Mouse (Mus musculus) forebrain, embryonic 16.5 days (tissue): Measurements from ENCODE around the gene Gm47985. TPM values are rescaled to one million over a fixed set of nuclear protein-coding genes. Genes with fewer than 3 reads are reported as not detected.
"Not testable (repeated sequence)": the region's sequence is repeated elsewhere in the genome, so short reads cannot be mapped to it uniquely, and the experiment has no call there.

ENCODE experiments used
- ATAC-seq: fragments of 200-750 bp; cut with Nextera tagmentation; 2 replicates; pipeline ENCODE4 v1.8.0; 2017; ENCODE audit warnings: mild to moderate bottlenecking, moderate library complexity
- H3K27ac ChIP-seq: fragments of 300-500 bp; sonication (generic); 2 replicates; pipeline ENCODE4 v1.5.1; 2014; ENCODE audit warnings: low read length, control low read depth
- H3K27me3 ChIP-seq: fragments of 300-500 bp; sonication (generic); replicated peaks from 2 replicates; pipeline ENCODE4 v1.6.1; 2014; ENCODE audit warnings: low read length; ENCODE audit not compliant: control insufficient read depth, insufficient read depth
- H3K36me3 ChIP-seq: fragments of 300-500 bp; sonication (generic); 2 replicates; pipeline ENCODE4 v1.6.1; 2014; ENCODE audit not compliant: control insufficient read depth, insufficient read depth
- H3K4me1 ChIP-seq: fragments of 300-500 bp; sonication (generic); replicated peaks from 2 replicates; pipeline ENCODE4 v1.6.1; 2014; ENCODE audit warnings: low read length; ENCODE audit not compliant: control insufficient read depth, insufficient read depth
- H3K4me2 ChIP-seq: fragments of 300-500 bp; sonication (generic); 2 replicates; pipeline ENCODE4 v1.6.1; 2014; ENCODE audit warnings: mild to moderate bottlenecking, low read length, control low read depth
- H3K4me3 ChIP-seq: fragments of 300-500 bp; sonication (generic); replicated peaks from 2 replicates; pipeline ENCODE4 v1.5.1; 2014; ENCODE audit warnings: mild to moderate bottlenecking, low read length, control low read depth
- H3K9ac ChIP-seq: fragments of 300-500 bp; sonication (generic); replicated peaks from 2 replicates; pipeline ENCODE4 v1.6.1; 2014; ENCODE audit warnings: low read depth, low read length, control low read depth
- H3K9me3 ChIP-seq: fragments of 300-500 bp; sonication (generic); 2 replicates; pipeline ENCODE4 v1.6.1; 2016; ENCODE audit warnings: low read length; ENCODE audit not compliant: control insufficient read depth
- WGBS: fragments of 180-500 bp; shearing (Covaris S2); extraction: QIAGEN DNeasy Blood & Tissue Kit; methylation state at CpG from one replicate; pipeline ENCODE4 v1.1.7; 2014; 5-methylcytosine and 5-hydroxymethylcytosine counted together
- polyA plus RNA-seq: library from polyadenylated mRNA; unstranded; fragments of >200 nt; fragmentation: Nextera tagmentation; extraction: Ambion mirVana; gene quantifications from 2 replicates; pipeline ENCODE4 v1.2.1, GENCODE M21; 2015

The Gm47985 gene
- polyA plus RNA-seq, 1 experiment from 2014 or later: not detected

DNA sequence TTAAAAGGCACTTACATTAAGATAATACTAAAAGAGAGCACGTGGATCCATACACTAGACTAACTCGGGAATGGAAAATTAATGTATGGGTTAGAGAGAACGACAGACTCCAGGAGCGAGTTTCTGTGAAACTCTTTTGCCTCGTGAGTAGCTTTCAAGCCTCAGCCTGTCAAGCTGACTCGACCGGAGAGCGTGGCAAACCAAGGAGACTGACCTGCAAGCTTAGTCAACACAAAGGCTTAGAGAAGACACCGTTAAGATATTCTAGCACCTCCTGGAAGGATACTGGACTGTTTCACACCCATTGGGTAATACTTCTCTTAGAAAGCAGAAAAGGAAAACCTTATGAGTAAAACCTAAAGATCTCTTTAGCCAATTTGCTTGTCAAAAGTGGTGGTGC lies 28.2 kb upstream of the Gm47985 start:
- not testable (repeated sequence) for H3K4me1 ChIP-seq, H3K27ac ChIP-seq, H3K9me3 ChIP-seq, H3K36me3 ChIP-seq, H3K4me3 ChIP-seq, H3K27me3 ChIP-seq, H3K4me2 ChIP-seq, H3K9ac ChIP-seq, ATAC-seq
- 91% methylated on average over 9 of the region's 9 CpGs for WGBS

DNA sequence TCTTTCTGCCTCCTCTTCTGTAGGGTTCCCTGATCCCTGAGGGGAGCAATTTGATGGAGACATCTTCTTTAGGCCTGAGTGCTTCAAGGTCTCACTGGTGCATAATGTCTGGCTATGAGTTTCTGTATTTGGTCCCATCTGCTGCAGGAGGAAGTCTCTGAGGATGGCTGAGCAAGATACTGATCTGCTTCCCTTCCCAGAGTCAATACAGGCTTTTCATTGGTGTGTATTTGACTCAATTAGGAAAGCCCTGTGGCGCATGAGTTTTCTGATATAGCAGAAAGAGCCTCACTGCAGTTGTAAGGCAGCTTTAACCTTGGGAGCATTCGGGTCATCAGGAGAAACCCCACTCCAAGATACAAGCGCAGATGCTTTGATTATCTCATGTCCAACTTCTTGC lies 26.2 kb upstream of the Gm47985 start:
- Histone ChIP-seq H3K27me3 (no peaks in the 10 kb centered on the region), H3K36me3 (no peaks in the 10 kb centered on the region), H3K27ac (no peak overlapping the region), H3K4me3 (no peak overlapping the region), H3K4me2 (no peak overlapping the region), H3K9me3 (no peaks in the 10 kb centered on the region), H3K4me1 (peaks cover 5% of the 10 kb centered on the region), H3K9ac (no peak overlapping the region)
- no peak for ATAC-seq
- WGBS: 93% methylated on average over 3 of the region's 3 CpGs

- Histone ChIP-seq H3K36me3 (no peaks in the 10 kb centered on the region), H3K4me1 (peaks cover 8% of the 10 kb centered on the region), H3K9me3 (no peaks in the 10 kb centered on the region), H3K9ac (no peak overlapping the region), H3K27me3 (no peaks in the 10 kb centered on the region), H3K4me2 (no peak overlapping the region), H3K27ac (no peak overlapping the region), H3K4me3 (no peak overlapping the region)
- ATAC-seq: no peak
- WGBS: 66% methylated on average over 7 of the region's 7 CpGs
Observed at GRCm38 (mm10) chr1:151156777-151157632, 25.3 kb upstream of the Gm47985 start.

- Histone ChIP-seq H3K27me3 (no peaks in the 10 kb centered on the region), H3K4me1 (peaks cover 8% of the 10 kb centered on the region), H3K27ac (peak overlapping the region; percentile 65; the same call in 1 of the 2 replicates), H3K9me3 (no peaks in the 10 kb centered on the region), H3K4me2 (peak overlapping the region; percentile 6), H3K9ac (no peak overlapping the region), H3K36me3 (no peaks in the 10 kb centered on the region), H3K4me3 (no peak overlapping the region)
- peak; percentile 93 for ATAC-seq
- WGBS: 9% methylated on average over 9 of the region's 9 CpGs
Observed at GRCm38 (mm10) chr1:151157963-151158856, 24.1 kb upstream of the Gm47985 start.

DNA sequence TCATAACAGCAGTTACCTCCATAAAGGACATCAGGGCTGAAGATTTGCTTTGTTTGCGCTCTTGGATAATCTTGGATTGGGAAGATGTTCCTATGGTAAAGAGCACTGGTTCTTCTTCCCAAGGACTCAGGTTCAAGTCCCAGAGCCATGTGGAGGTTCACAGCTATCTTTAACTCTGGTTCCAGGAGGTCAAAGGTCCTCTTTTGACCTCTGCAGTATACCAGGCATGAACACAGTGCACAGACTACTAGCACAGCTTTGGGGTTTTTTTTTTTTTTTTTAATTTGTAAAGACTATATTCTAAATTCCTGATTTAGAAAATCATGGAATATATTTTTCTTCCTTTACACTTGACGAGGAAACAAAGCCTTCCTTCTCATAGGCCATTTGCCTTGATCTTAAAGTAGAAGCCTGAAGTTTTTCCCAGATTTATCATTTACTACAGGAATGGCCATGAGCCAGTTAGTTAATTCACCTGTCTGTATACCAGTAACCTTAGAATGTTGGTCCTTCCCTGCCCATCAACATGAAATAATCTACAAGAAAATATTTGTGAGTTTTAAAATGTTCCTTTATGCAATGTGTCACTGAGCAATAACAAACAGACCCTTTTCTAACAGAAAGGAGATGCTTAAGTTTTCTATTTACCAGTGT lies 23.4 kb upstream of the Gm47985 start:
- Histone ChIP-seq H3K9me3 (no peaks in the 10 kb centered on the region), H3K4me3 (no peak overlapping the region), H3K9ac (no peak overlapping the region), H3K36me3 (no peaks in the 10 kb centered on the region), H3K4me1 (peaks cover 8% of the 10 kb centered on the region), H3K27ac (no peak overlapping the region), H3K27me3 (no peaks in the 10 kb centered on the region), H3K4me2 (no peak overlapping the region)
- WGBS: 73% methylated on average over 2 of the region's 2 CpGs
- ATAC-seq: no peak

- WGBS: 15% methylated on average over 8 of the region's 8 CpGs
- no peaks in the 10 kb centered on the region for H3K36me3 ChIP-seq
Observed at GRCm38 (mm10) chr1:151166031-151166430, 16.3 kb upstream of the Gm47985 start.

GRCm38 (mm10) chr1:151167297-151168047 lies 14.9 kb upstream of the Gm47985 start:
- peak; percentile 54 for ATAC-seq
- Histone ChIP-seq H3K4me2 (no peak overlapping the region), H3K27me3 (no peaks in the 10 kb centered on the region), H3K9me3 (no peaks in the 10 kb centered on the region), H3K36me3 (no peaks in the 10 kb centered on the region), H3K9ac (no peak overlapping the region), H3K4me3 (no peak overlapping the region), H3K27ac (no peak overlapping the region), H3K4me1 (peaks cover 13% of the 10 kb centered on the region)
- WGBS: 5% methylated on average over 12 of the region's 12 CpGs

More at GRCm38 (mm10) chr1:151166031-151166430, 16.3 kb upstream of the Gm47985 start:
- Histone ChIP-seq H3K9ac (no peak overlapping the region), H3K4me1 (peaks cover 12% of the 10 kb centered on the region), H3K27me3 (no peaks in the 10 kb centered on the region), H3K4me2 (no peak overlapping the region), H3K9me3 (no peaks in the 10 kb centered on the region), H3K27ac (no peak overlapping the region), H3K4me3 (no peak overlapping the region)
- ATAC-seq: no peak

DNA sequence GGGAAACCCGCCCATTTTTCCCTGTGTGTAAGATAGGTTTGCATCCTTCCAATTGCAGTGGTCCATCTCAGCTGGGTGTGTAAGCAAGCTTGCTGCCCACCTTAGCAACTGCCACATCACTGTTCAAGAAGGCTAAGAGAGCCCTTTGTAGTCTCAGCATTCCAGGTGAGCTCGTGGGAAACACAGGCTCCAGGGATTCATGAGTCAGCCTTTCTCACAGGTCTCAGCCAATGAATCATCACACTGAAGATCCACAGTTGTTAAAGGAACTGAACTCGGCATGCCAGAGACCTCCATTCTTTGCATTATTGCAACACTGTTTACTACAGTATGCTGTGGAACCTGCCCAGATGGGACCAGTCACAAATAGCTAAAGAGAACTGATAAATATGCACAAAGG lies 13.7 kb upstream of the Gm47985 start:
- H3K9me3 ChIP-seq: no peaks in the 10 kb centered on the region
- H3K4me2 ChIP-seq: no peak overlapping the region
- H3K36me3 ChIP-seq: no peaks in the 10 kb centered on the region
- H3K9ac ChIP-seq: no peak overlapping the region
- 70% methylated on average over 3 of the region's 3 CpGs for whole genome bisulfite sequencing
- peaks cover 13% of the 10 kb centered on the region for H3K4me1 ChIP-seq
- no peak overlapping the region for H3K27ac ChIP-seq
- H3K27me3 ChIP-seq: no peaks in the 10 kb centered on the region
- H3K4me3 ChIP-seq: no peak overlapping the region
- ATAC-seq: no peak
